Mouse (Mus musculus): ENCODE results near the gene Zswim3.

GRCm38 (mm10) chr2:164762593-164762992 is 42.3 kb upstream of the Zswim3 start:
- TF ChIP-seq POLR2A (IDR thresholded peaks at IDR 0.05; ENCODE audit: low read depth, low read length) (no peak), CTCF (conservative IDR thresholded peaks at IDR 0.05; ENCODE audit: insufficient read depth, insufficient read length, low read depth, low read length) (no peak)
